Mouse (Mus musculus): Measurements from ENCODE around the gene Tcf12.

DNA sequence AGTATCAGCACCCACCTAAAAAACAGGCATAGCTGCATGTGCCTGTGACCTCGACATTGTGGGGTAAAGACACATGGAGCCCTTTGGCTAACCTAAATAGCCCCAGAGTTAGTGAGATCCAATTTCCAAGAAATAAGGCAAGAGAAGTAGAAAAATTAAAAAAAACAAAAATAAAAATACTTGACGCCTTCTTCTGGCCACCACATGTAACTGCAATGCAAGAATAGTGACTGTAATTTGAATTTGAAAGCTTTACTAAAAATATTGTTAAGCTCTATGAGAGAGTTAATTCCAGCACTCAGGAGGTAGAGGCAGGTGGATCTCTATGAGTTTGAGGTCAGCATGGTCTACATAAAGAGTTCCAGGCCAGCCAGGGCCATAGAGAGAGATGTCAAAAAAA is 300.9 kb downstream of the Tcf12 start:
- TF ChIP-seq CTCF (IDR thresholded peaks at IDR 0.05; ENCODE audit: low read depth, low read length), result no peak
- TF ChIP-seq POLR2A (IDR thresholded peaks at IDR 0.05; ENCODE audit: extremely low read depth, insufficient read depth, low read length), result no peak
